Mouse (Mus musculus): Measurements from ENCODE around the gene Cldn14. TPM values are rescaled to one million over a fixed set of nuclear protein-coding genes. Genes with fewer than 3 reads are reported as not detected.
A peak's percentile ranks its signal among the peaks of the same experiment; 100 is the strongest.

The Cldn14 gene
- polyA plus RNA-seq, 1 experiment from 2014 or later: not detected

DNA sequence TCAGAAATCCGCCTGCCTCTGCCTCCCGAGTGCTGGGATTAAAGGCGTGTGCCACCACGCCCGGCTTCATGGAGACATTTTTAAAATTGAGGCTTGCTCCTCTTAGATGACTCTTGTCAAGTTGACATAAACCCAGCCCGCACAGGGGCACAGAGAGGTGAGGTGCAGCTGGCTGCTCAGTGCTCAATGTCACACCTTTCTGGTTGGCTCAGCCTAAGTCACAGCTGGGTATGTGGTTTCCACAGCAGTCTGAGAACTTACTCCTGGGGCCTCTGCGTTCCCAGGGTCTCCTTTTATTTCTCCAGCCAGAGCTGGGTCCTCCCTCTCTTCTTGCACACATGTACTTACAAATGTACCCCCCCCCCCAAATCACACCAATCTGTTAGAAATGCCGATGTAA is 100.4 kb downstream of the Cldn14 start:
- ATAC-seq (replicated peaks; ENCODE audit: low FRiP score): no peak
- Histone ChIP-seq H3K9me3 (ENCODE audit: control insufficient read depth, low read length) (no peaks in the 10 kb centered on the region), H3K4me2 (ENCODE audit: low read depth, low read length, severe bottlenecking) (no peak overlapping the region), H3K27ac (ENCODE audit: low read depth, low read length) (no peak overlapping the region), H3K36me3 (ENCODE audit: control insufficient read depth, insufficient read depth, low read length) (no peaks in the 10 kb centered on the region; the same call in 1 of the 2 replicates), H3K4me1 (replicated peaks; ENCODE audit: control insufficient read depth, insufficient read depth, low read length) (no peaks in the 10 kb centered on the region), H3K27me3 (ENCODE audit: control insufficient read depth, insufficient read depth, low read length) (no peaks in the 10 kb centered on the region), H3K9ac (ENCODE audit: low read length) (no peak overlapping the region), H3K4me3 (ENCODE audit: low read depth, low read length) (no peak overlapping the region)
- peak; percentile 48 for DNase-seq (ENCODE audit: low spot score)
- WGBS: 94% methylated on average over 8 of the region's 8 CpGs

DNA sequence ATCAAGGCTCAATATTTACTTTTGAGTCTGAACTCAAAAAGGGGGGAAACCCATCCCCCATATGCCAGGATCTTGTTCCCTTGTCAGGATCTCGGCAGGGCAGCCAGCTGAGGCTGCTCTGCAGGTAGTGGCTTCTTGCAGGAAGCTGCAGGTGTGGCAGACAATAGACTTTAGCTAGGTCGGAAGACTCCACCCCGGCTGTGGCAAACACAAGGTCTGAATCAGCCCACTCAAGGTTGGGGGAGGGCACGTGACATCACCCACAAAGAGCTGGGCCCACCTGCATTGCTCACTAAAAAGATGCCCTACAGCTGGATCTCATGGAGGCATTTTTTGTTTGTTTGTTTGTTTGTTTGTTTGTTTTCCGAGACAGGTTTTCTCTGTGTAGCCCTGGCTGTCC is 100.9 kb downstream of the Cldn14 start:
- no peak for DNase-seq (ENCODE audit: low spot score)
- Histone ChIP-seq H3K27me3 (ENCODE audit: control insufficient read depth, insufficient read depth, low read length) (no peaks in the 10 kb centered on the region), H3K4me2 (ENCODE audit: low read depth, low read length, severe bottlenecking) (no peak overlapping the region), H3K4me3 (ENCODE audit: low read depth, low read length) (no peak overlapping the region), H3K27ac (ENCODE audit: low read depth, low read length) (no peak overlapping the region), H3K9me3 (ENCODE audit: control insufficient read depth, low read length) (no peaks in the 10 kb centered on the region), H3K4me1 (replicated peaks; ENCODE audit: control insufficient read depth, insufficient read depth, low read length) (no peaks in the 10 kb centered on the region), H3K36me3 (ENCODE audit: control insufficient read depth, insufficient read depth, low read length) (no peaks in the 10 kb centered on the region; the same call in 1 of the 2 replicates), H3K9ac (ENCODE audit: low read length) (no peak overlapping the region)
- ATAC-seq (replicated peaks; ENCODE audit: low FRiP score): no peak
- WGBS: 80% methylated on average over 5 of the region's 5 CpGs

DNA sequence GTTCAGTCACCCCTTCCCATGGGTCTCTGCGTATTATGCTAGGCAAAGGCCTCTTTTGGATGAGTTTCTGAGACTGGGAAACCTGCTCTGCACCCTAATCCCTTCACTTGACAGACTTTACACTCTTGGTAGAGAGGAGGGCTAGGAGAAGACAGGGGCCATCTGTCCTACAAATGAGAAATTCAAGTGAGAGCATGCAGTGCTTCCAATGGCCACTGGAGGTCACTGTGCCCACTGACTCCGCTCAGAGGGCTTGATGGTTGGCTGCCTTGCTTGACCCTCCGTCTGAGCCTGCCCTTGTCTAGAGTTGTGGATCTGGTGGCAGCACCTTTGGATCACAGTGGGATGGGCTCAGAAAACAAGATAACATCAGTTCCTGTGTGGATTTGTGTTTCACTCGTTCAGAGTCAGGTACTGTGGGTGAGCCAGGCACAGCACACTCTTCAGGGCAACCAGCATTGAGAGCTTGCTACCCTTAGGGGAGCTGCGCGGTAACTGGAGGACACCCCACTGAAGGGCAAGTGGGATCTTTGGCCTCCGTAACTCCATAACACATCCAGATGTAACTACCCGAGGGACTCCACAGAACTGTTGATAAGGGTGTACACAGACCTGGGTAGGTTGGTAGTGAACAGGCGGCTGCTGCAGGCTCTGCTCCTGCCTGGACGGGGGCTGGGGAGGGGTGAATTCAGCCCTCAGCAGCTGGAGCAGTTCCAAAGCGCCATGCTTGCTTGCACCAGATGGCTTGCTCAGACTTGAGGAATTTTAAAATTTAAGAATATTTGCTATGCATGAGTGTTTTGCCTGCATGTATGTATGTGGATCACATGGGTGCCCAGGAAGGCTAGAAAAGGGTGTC is 102.3 kb downstream of the Cldn14 start:
- ATAC-seq (replicated peaks; ENCODE audit: low FRiP score): 0 out of 2 replicates have a peak, but pooled peaks have one; percentile 44

DNA sequence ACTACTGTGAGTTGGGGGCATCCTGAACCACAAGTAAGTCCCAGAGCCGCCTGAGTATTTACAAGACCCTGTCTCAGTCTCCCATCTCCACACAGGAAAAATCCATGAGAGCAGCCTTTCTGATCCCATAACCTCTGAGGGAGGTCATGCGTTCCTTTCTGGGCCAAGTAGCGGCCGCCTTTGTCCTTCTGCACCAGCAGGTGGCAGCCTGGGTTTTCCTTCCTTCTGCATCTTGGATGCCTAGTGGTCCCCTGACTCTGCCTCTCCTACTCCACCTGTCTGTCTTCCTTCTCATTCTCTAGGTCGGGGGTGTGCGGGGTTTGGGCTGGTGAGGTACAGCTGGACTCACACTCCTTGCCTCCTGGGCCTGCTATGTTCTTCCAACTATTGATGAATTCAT is 105.6 kb downstream of the Cldn14 start:
- Histone ChIP-seq H3K27me3 (ENCODE audit: control insufficient read depth, insufficient read depth, low read length) (no peaks in the 10 kb centered on the region), H3K27ac (ENCODE audit: low read depth, low read length) (no peak overlapping the region), H3K4me2 (ENCODE audit: low read depth, low read length, severe bottlenecking) (no peak overlapping the region), H3K4me3 (ENCODE audit: low read depth, low read length) (no peak overlapping the region), H3K36me3 (ENCODE audit: control insufficient read depth, insufficient read depth, low read length) (no peaks in the 10 kb centered on the region; the same call in 1 of the 2 replicates), H3K4me1 (replicated peaks; ENCODE audit: control insufficient read depth, insufficient read depth, low read length) (no peaks in the 10 kb centered on the region), H3K9me3 (ENCODE audit: control insufficient read depth, low read length) (no peaks in the 10 kb centered on the region), H3K9ac (ENCODE audit: low read length) (no peak overlapping the region)
- DNase-seq (ENCODE audit: low spot score) (peak; percentile 53), ATAC-seq (replicated peaks; ENCODE audit: low FRiP score) (no peak)
- WGBS: 80% methylated on average over 6 of the region's 6 CpGs

More for the DNA sequence above, 102.3 kb downstream of the Cldn14 start:
- 71% methylated on average over 11 of the region's 11 CpGs for WGBS
- H3K9ac ChIP-seq (ENCODE audit: low read length): no peak overlapping the region
- no peaks in the 10 kb centered on the region for H3K27me3 ChIP-seq (ENCODE audit: control insufficient read depth, insufficient read depth, low read length)
- no peaks in the 10 kb centered on the region for H3K4me1 ChIP-seq (replicated peaks; ENCODE audit: control insufficient read depth, insufficient read depth, low read length)
- no peak overlapping the region for H3K27ac ChIP-seq (ENCODE audit: low read depth, low read length)
- H3K9me3 ChIP-seq (ENCODE audit: control insufficient read depth, low read length): no peaks in the 10 kb centered on the region
- H3K4me3 ChIP-seq (ENCODE audit: low read depth, low read length): no peak overlapping the region
- DNase-seq (ENCODE audit: low spot score): peak; percentile 82
- no peak overlapping the region for H3K4me2 ChIP-seq (ENCODE audit: low read depth, low read length, severe bottlenecking)
- H3K36me3 ChIP-seq (ENCODE audit: control insufficient read depth, insufficient read depth, low read length): no peaks in the 10 kb centered on the region; the same call in 1 of the 2 replicates

DNA sequence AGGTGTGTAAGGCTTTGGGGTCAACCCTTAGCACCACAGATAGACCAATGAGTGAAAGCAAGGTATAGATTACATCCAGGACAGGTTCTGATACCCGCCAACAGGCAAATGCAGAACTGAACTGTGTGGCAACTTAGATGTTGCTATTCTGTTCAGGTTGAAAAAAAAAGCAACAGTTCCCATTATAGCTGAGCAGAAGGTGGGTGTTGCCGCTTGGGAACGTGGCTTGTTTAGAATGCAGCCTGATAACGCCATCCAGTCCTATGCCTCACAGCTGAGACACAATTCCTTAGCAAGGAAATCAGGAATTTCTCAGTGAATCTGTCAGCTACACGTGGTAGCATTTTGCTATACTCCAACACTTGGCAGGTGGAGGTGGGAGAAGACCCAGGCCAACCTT is 115.4 kb downstream of the Cldn14 start:
- H3K36me3 ChIP-seq (ENCODE audit: control insufficient read depth, insufficient read depth, low read length): peaks cover 12% of the 10 kb centered on the region; the same call in 1 of the 2 replicates
- H3K4me3 ChIP-seq (ENCODE audit: low read depth, low read length): no peak overlapping the region
- DNase-seq (ENCODE audit: low spot score): no peak
- H3K4me2 ChIP-seq (ENCODE audit: low read depth, low read length, severe bottlenecking): no peak overlapping the region
- H3K9ac ChIP-seq (ENCODE audit: low read length): no peak overlapping the region
- no peak overlapping the region for H3K27ac ChIP-seq (ENCODE audit: low read depth, low read length)
- H3K4me1 ChIP-seq (replicated peaks; ENCODE audit: control insufficient read depth, insufficient read depth, low read length): no peaks in the 10 kb centered on the region
- no peak for ATAC-seq (replicated peaks; ENCODE audit: low FRiP score)
- no peaks in the 10 kb centered on the region for H3K9me3 ChIP-seq (ENCODE audit: control insufficient read depth, low read length)
- 93% methylated on average over 5 of the region's 5 CpGs for WGBS
- no peaks in the 10 kb centered on the region for H3K27me3 ChIP-seq (ENCODE audit: control insufficient read depth, insufficient read depth, low read length)

DNA sequence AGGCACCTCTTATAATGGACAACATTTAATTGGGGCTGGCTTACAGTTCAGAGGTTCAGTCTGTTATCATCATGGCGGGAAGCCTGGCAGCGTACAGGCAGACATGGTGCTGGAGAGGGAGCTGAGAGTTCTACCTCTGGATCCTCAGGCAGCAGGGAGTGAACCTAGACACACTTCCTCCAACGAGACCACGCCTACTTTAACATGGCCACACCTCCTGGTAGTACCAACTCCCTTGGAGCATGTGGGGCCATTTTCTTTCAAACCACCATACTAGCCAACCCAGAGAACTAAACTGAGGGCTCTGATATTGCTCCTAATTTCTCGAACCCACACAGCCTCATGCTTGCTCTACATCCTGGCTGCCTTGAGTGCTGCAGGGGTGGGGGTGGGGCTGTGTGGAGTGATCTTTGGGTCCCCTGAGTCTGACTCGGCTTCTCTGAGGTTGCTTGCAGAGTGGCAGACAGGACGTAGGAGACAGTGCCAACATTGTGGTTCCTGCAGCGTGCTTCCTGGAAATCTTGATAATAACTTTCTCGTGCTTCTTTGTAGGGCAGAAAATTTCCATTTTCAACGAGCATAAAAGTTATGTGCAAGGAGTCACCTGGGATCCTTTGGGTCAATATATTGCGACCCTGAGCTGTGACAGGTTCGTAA is 117.6 kb downstream of the Cldn14 start:
- H3K4me1 ChIP-seq (replicated peaks; ENCODE audit: control insufficient read depth, insufficient read depth, low read length): no peaks in the 10 kb centered on the region
- no peak overlapping the region for H3K4me2 ChIP-seq (ENCODE audit: low read depth, low read length, severe bottlenecking)
- DNase-seq (ENCODE audit: low spot score): no peak
- peaks cover 12% of the 10 kb centered on the region; the same call in 1 of the 2 replicates for H3K36me3 ChIP-seq (ENCODE audit: control insufficient read depth, insufficient read depth, low read length)
- no peak overlapping the region for H3K27ac ChIP-seq (ENCODE audit: low read depth, low read length)
- WGBS: 90% methylated on average over 12 of the region's 12 CpGs
- no peak overlapping the region for H3K4me3 ChIP-seq (ENCODE audit: low read depth, low read length)
- H3K9me3 ChIP-seq (ENCODE audit: control insufficient read depth, low read length): no peaks in the 10 kb centered on the region
- no peak for ATAC-seq (replicated peaks; ENCODE audit: low FRiP score)
- H3K9ac ChIP-seq (ENCODE audit: low read length): no peak overlapping the region
- no peaks in the 10 kb centered on the region for H3K27me3 ChIP-seq (ENCODE audit: control insufficient read depth, insufficient read depth, low read length)

DNA sequence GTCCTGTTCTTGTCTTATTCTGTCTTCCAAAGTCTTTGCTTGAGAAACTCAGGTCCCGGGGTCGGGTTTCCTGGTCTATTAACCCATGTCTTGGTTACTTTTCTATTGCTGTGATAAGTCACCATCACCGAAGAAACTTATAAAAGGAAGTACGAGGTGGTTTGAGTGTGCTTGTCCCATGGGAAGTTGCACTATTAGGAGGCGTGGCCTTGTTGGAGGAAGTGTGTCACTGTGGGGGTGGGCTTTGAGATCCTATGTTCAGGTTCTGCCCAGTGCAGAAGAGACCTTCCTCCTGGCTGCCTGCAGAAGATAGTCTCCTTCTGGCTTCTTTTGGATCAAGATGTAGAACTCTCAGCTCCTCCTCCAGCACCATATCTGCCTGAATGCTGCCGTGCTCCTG is 120.2 kb downstream of the Cldn14 start:
- H3K36me3 ChIP-seq (ENCODE audit: control insufficient read depth, insufficient read depth, low read length): peaks cover 6% of the 10 kb centered on the region; the same call in 1 of the 2 replicates
- WGBS: 92% methylated on average over 6 of the region's 6 CpGs
- H3K27me3 ChIP-seq (ENCODE audit: control insufficient read depth, insufficient read depth, low read length): no peaks in the 10 kb centered on the region
- no peak for DNase-seq (ENCODE audit: low spot score)
- no peak for ATAC-seq (replicated peaks; ENCODE audit: low FRiP score)
- no peaks in the 10 kb centered on the region for H3K9me3 ChIP-seq (ENCODE audit: control insufficient read depth, low read length)
- H3K9ac ChIP-seq (ENCODE audit: low read length): no peak overlapping the region
- no peak overlapping the region for H3K4me3 ChIP-seq (ENCODE audit: low read depth, low read length)
- peaks cover 9% of the 10 kb centered on the region; the same call in 1 of the 2 replicates for H3K4me1 ChIP-seq (replicated peaks; ENCODE audit: control insufficient read depth, insufficient read depth, low read length)
- no peak overlapping the region for H3K27ac ChIP-seq (ENCODE audit: low read depth, low read length)
- no peak overlapping the region for H3K4me2 ChIP-seq (ENCODE audit: low read depth, low read length, severe bottlenecking)

DNA sequence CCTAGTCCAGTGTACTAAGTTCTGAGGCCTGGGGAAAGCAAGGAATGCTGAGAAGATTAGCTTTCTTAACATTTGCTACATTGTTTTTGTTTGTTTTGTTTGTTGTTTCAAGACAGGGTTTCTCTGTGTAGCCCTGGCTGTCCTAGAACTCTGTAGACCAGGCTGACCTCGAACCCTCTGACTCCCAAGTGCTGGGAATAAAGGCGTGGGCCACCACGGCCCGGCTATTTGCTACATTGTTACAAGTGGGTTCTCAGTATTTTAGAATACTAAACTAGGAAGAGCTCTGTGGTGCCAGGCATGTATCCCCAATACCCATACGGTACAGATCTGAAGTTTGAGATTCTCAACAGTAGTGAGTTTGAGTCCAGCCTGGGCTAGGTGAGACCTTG is 123.9 kb downstream of the Cldn14 start:
- H3K4me1 ChIP-seq (replicated peaks; ENCODE audit: control insufficient read depth, insufficient read depth, low read length): peaks cover 9% of the 10 kb centered on the region; the same call in 1 of the 2 replicates
- H3K4me3 ChIP-seq (ENCODE audit: low read depth, low read length): peak overlapping the region; percentile 79
- H3K36me3 ChIP-seq (ENCODE audit: control insufficient read depth, insufficient read depth, low read length): peaks cover 3% of the 10 kb centered on the region; the same call in 1 of the 2 replicates
- H3K9me3 ChIP-seq (ENCODE audit: control insufficient read depth, low read length): no peaks in the 10 kb centered on the region
- peak overlapping the region; percentile 84 for H3K4me2 ChIP-seq (ENCODE audit: low read depth, low read length, severe bottlenecking)
- no peak for ATAC-seq (replicated peaks; ENCODE audit: low FRiP score)
- peak overlapping the region; percentile 77 for H3K9ac ChIP-seq (ENCODE audit: low read length)
- 54% methylated on average over 5 of the region's 5 CpGs for WGBS
- H3K27ac ChIP-seq (ENCODE audit: low read depth, low read length): no peak overlapping the region
- no peaks in the 10 kb centered on the region for H3K27me3 ChIP-seq (ENCODE audit: control insufficient read depth, insufficient read depth, low read length)
- peak; percentile 48 for DNase-seq (ENCODE audit: low spot score)

Data from forebrain, embryonic 11.5 days (tissue).